Mouse (Mus musculus): Measurements from ENCODE around the gene Rfwd3.

DNA sequence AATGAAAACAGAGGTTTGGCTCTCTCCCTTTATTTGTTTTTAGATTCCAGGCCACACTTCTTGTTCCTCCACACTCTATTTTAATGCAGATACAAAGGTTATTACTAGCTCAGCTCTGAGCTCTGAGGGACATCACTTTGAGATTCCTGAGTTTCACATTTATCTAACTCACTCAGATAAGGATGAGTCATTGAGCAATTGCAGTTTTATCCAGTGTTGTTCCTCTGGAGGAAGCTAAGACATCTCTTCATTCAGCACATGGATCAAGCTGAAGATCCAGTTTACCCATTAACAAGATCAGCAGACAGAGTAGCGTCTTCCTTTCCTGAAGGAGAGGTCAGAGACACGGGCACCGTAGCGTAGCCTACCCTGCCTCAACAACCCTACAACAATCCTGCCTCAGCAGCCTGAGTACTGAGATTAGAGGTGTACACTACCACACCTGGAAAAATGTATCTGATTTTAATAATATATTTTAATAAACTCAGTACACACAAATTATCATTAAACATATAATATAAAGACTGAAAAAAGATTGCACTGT is 53.7 kb downstream of the Rfwd3 start:
- TF ChIP-seq CTCF (IDR thresholded peaks at IDR 0.05; ENCODE audit: control insufficient read depth, insufficient read depth, insufficient replicate concordance, low read depth, low read length), result no peak
- no peak for TF ChIP-seq POLR2A (IDR thresholded peaks at IDR 0.05; ENCODE audit: control insufficient read depth, low read depth, low read length)
